Mouse (Mus musculus): Measurements from ENCODE around the gene Magix. TPM values are rescaled to one million over a fixed set of nuclear protein-coding genes. Genes with fewer than 3 reads are reported as not detected.

Magix gene
- polyA plus RNA-seq (2014; fragmentation: Illumina TruSeq; extraction: RNeasy Lipid Tissue Mini Kit (QIAGEN cat#74804); ENCODE audit: low read depth, low replicate concordance), result not detected

GRCm38 (mm10) chrX:7680864-7681263, at the start of gene Magix:
TSS of gene Magix (minus strand) at chrX:7681251.

GRCm38 (mm10) chrX:7728215-7728921, 47.3 kb upstream of the Magix start, which contains the start of gene Praf2:
TSS of gene Praf2 (plus strand) at chrX:7728439.

GRCm38 (mm10) chrX:7721514-7722281, 40.6 kb upstream of the Magix start, which contains the start of gene Gm45208:
TSS of gene Gm45208 (plus strand) at chrX:7722245.

GRCm38 (mm10) chrX:7714135-7714899, 33.3 kb upstream of the Magix start, which contains the start of gene Wdr45:
TSS of gene Wdr45 (plus strand) at chrX:7714333.

GRCm38 (mm10) chrX:7696954-7697381, 15.9 kb upstream of the Magix start, which contains the start of gene Gpkow:
TSS of gene Gpkow (plus strand) at chrX:7697131.

GRCm38 (mm10) chrX:7670921-7671623, 10.0 kb downstream of the Magix start, which contains the start of gene Plp2:
TSS of gene Plp2 (minus strand) at chrX:7671390.

GRCm38 (mm10) chrX:7657221-7657639, 23.8 kb downstream of the Magix start, which contains the start of gene Prickle3:
TSS of gene Prickle3 (plus strand) at chrX:7657260.

GRCm38 (mm10) chrX:7638401-7639091, 42.5 kb downstream of the Magix start, which contains the start of gene Syp:
TSS of gene Syp (plus strand) at chrX:7638471.

Other genes with a start within 250 kb of the Magix start
- gene Foxp3, start 107.6 kb downstream of the Magix start, polyA plus RNA-seq (2014; fragmentation: Illumina TruSeq; extraction: RNeasy Lipid Tissue Mini Kit (QIAGEN cat#74804); ENCODE audit: low read depth, low replicate concordance), result not detected
- 1.6 TPM for gene Ppp1r3f, start 107.0 kb downstream of the Magix start, polyA plus RNA-seq (2014; fragmentation: Illumina TruSeq; extraction: RNeasy Lipid Tissue Mini Kit (QIAGEN cat#74804); ENCODE audit: low read depth, low replicate concordance)
- gene Ccdc22, start 75.7 kb downstream of the Magix start, polyA plus RNA-seq (2014; fragmentation: Illumina TruSeq; extraction: RNeasy Lipid Tissue Mini Kit (QIAGEN cat#74804); ENCODE audit: low read depth, low replicate concordance), result 0.13 TPM
- gene Cacna1f, start 74.2 kb downstream of the Magix start, polyA plus RNA-seq (2014; fragmentation: Illumina TruSeq; extraction: RNeasy Lipid Tissue Mini Kit (QIAGEN cat#74804); ENCODE audit: low read depth, low replicate concordance), result not detected
- 0.15 TPM for gene Syp, start 42.8 kb downstream of the Magix start, polyA plus RNA-seq (2014; fragmentation: Illumina TruSeq; extraction: RNeasy Lipid Tissue Mini Kit (QIAGEN cat#74804); ENCODE audit: low read depth, low replicate concordance)
- 0.69 TPM for gene Prickle3, start 24.0 kb downstream of the Magix start, polyA plus RNA-seq (2014; fragmentation: Illumina TruSeq; extraction: RNeasy Lipid Tissue Mini Kit (QIAGEN cat#74804); ENCODE audit: low read depth, low replicate concordance)
- gene Plp2, start 9.9 kb downstream of the Magix start, polyA plus RNA-seq (2014; fragmentation: Illumina TruSeq; extraction: RNeasy Lipid Tissue Mini Kit (QIAGEN cat#74804); ENCODE audit: low read depth, low replicate concordance), result 3.8 TPM
- 14.2 TPM for gene Gpkow, start 15.9 kb upstream of the Magix start, polyA plus RNA-seq (2014; fragmentation: Illumina TruSeq; extraction: RNeasy Lipid Tissue Mini Kit (QIAGEN cat#74804); ENCODE audit: low read depth, low replicate concordance)
- gene Wdr45, start 33.1 kb upstream of the Magix start, polyA plus RNA-seq (2014; fragmentation: Illumina TruSeq; extraction: RNeasy Lipid Tissue Mini Kit (QIAGEN cat#74804); ENCODE audit: low read depth, low replicate concordance), result 1.1 TPM
- gene Gm45208, start 41.0 kb upstream of the Magix start, polyA plus RNA-seq (2014; fragmentation: Illumina TruSeq; extraction: RNeasy Lipid Tissue Mini Kit (QIAGEN cat#74804); ENCODE audit: low read depth, low replicate concordance), result not detected
- 0.57 TPM for gene Praf2, start 47.2 kb upstream of the Magix start, polyA plus RNA-seq (2014; fragmentation: Illumina TruSeq; extraction: RNeasy Lipid Tissue Mini Kit (QIAGEN cat#74804); ENCODE audit: low read depth, low replicate concordance)
- gene Ccdc120, start 69.7 kb upstream of the Magix start, polyA plus RNA-seq (2014; fragmentation: Illumina TruSeq; extraction: RNeasy Lipid Tissue Mini Kit (QIAGEN cat#74804); ENCODE audit: low read depth, low replicate concordance), result 0.25 TPM
- gene Tfe3, start 81.3 kb upstream of the Magix start, polyA plus RNA-seq (2014; fragmentation: Illumina TruSeq; extraction: RNeasy Lipid Tissue Mini Kit (QIAGEN cat#74804); ENCODE audit: low read depth, low replicate concordance), result 8.1 TPM
- gene Gripap1, start 108.5 kb upstream of the Magix start, polyA plus RNA-seq (2014; fragmentation: Illumina TruSeq; extraction: RNeasy Lipid Tissue Mini Kit (QIAGEN cat#74804); ENCODE audit: low read depth, low replicate concordance), result 10.5 TPM
- 0.41 TPM for gene Kcnd1, start 141.0 kb upstream of the Magix start, polyA plus RNA-seq (2014; fragmentation: Illumina TruSeq; extraction: RNeasy Lipid Tissue Mini Kit (QIAGEN cat#74804); ENCODE audit: low read depth, low replicate concordance)
- 12.9 TPM for gene Otud5, start 160.1 kb upstream of the Magix start, polyA plus RNA-seq (2014; fragmentation: Illumina TruSeq; extraction: RNeasy Lipid Tissue Mini Kit (QIAGEN cat#74804); ENCODE audit: low read depth, low replicate concordance)
- gene Pim2, start 197.0 kb upstream of the Magix start, polyA plus RNA-seq (2014; fragmentation: Illumina TruSeq; extraction: RNeasy Lipid Tissue Mini Kit (QIAGEN cat#74804); ENCODE audit: low read depth, low replicate concordance), result 3.4 TPM
- 1.7 TPM for gene Slc35a2, start 202.8 kb upstream of the Magix start, polyA plus RNA-seq (2014; fragmentation: Illumina TruSeq; extraction: RNeasy Lipid Tissue Mini Kit (QIAGEN cat#74804); ENCODE audit: low read depth, low replicate concordance)
- gene Pqbp1, start 218.0 kb upstream of the Magix start, polyA plus RNA-seq (2014; fragmentation: Illumina TruSeq; extraction: RNeasy Lipid Tissue Mini Kit (QIAGEN cat#74804); ENCODE audit: low read depth, low replicate concordance), result 2.6 TPM
- gene Timm17b, start 218.1 kb upstream of the Magix start, polyA plus RNA-seq (2014; fragmentation: Illumina TruSeq; extraction: RNeasy Lipid Tissue Mini Kit (QIAGEN cat#74804); ENCODE audit: low read depth, low replicate concordance), result 1.5 TPM
- not detected for gene Gm10491, start 226.6 kb upstream of the Magix start, polyA plus RNA-seq (2014; fragmentation: Illumina TruSeq; extraction: RNeasy Lipid Tissue Mini Kit (QIAGEN cat#74804); ENCODE audit: low read depth, low replicate concordance)
- not detected for gene Gm10490, start 228.3 kb upstream of the Magix start, polyA plus RNA-seq (2014; fragmentation: Illumina TruSeq; extraction: RNeasy Lipid Tissue Mini Kit (QIAGEN cat#74804); ENCODE audit: low read depth, low replicate concordance)
- gene Pcsk1n, start 238.6 kb upstream of the Magix start, polyA plus RNA-seq (2014; fragmentation: Illumina TruSeq; extraction: RNeasy Lipid Tissue Mini Kit (QIAGEN cat#74804); ENCODE audit: low read depth, low replicate concordance), result not detected
- 0.20 TPM for gene Eras, start 247.4 kb upstream of the Magix start, polyA plus RNA-seq (2014; fragmentation: Illumina TruSeq; extraction: RNeasy Lipid Tissue Mini Kit (QIAGEN cat#74804); ENCODE audit: low read depth, low replicate concordance)

Data from testis, adult 10 weeks (tissue).